Mouse (Mus musculus) hindbrain, embryonic 11.5 days (tissue): ENCODE data around the gene Nav1. TPM values are rescaled to one million over a fixed set of nuclear protein-coding genes. Genes with fewer than 3 reads are reported as not detected.

Source experiments
- ATAC-seq: fragments of 200-750 bp; cut with Nextera tagmentation; 2 replicates; pipeline ENCODE4 v1.8.0; 2017; ENCODE audit warnings: mild to moderate bottlenecking, moderate TSS enrichment, moderate library complexity; ENCODE audit not compliant: low FRiP score
- DNase-seq: peaks from one replicate; pipeline ENCODE4 v3.0.0-alpha.2; 2015; ENCODE audit warnings: low spot score
- H3K27ac ChIP-seq: fragments of 300-500 bp; sonication (generic); 2 replicates; pipeline ENCODE4 v1.5.1; 2014; ENCODE audit warnings: mild to moderate bottlenecking, low read depth, low read length
- H3K27me3 ChIP-seq: fragments of 300-500 bp; sonication (generic); 2 replicates; pipeline ENCODE4 v1.6.1; 2014; ENCODE audit warnings: mild to moderate bottlenecking, low read length, moderate library complexity, mixed read lengths; ENCODE audit not compliant: control insufficient read depth, insufficient read depth
- H3K36me3 ChIP-seq: fragments of 300-500 bp; sonication (generic); 2 replicates; pipeline ENCODE4 v1.6.1; 2014; ENCODE audit warnings: mild to moderate bottlenecking, low read length, moderate library complexity, mixed read lengths; ENCODE audit not compliant: control insufficient read depth, insufficient read depth
- H3K4me1 ChIP-seq: fragments of 300-500 bp; sonication (generic); replicated peaks from 2 replicates; pipeline ENCODE4 v1.6.1; 2014; ENCODE audit warnings: low read length, mixed read lengths; ENCODE audit not compliant: control insufficient read depth, insufficient read depth
- H3K4me2 ChIP-seq: fragments of 300-500 bp; sonication (generic); replicated peaks from 2 replicates; pipeline ENCODE4 v1.6.1; 2014; ENCODE audit warnings: mild to moderate bottlenecking, low read depth, low read length
- H3K4me3 ChIP-seq: fragments of 300-500 bp; sonication (generic); 2 replicates; pipeline ENCODE4 v1.5.1; 2014; ENCODE audit warnings: low read depth, low read length
- H3K9ac ChIP-seq: fragments of 300-500 bp; sonication (generic); 2 replicates; pipeline ENCODE4 v1.6.1; 2014; ENCODE audit warnings: low read depth, low read length
- H3K9me3 ChIP-seq: fragments of 300-500 bp; sonication (generic); 2 replicates; pipeline ENCODE4 v1.6.1; 2016; ENCODE audit warnings: low read length; ENCODE audit not compliant: control insufficient read depth
- WGBS: fragments of 180-500 bp; shearing (Covaris S2); extraction: QIAGEN DNeasy Blood & Tissue Kit; methylation state at CpG from one replicate; pipeline ENCODE4 v1.1.7; 2014; 5-methylcytosine and 5-hydroxymethylcytosine counted together
- polyA plus RNA-seq: library from polyadenylated mRNA; unstranded; fragments of >200 nt; fragmentation: Nextera tagmentation; extraction: Ambion mirVana; gene quantifications from 2 replicates; pipeline ENCODE4 v1.2.1, GENCODE M21; 2014

Nav1 gene
- polyA plus RNA-seq, 1 experiment from 2014 or later: 21.0 TPM

- peaks cover 25% of the 10 kb centered on the region for H3K36me3 ChIP-seq
- ATAC-seq: no peak
- H3K9me3 ChIP-seq: no peaks in the 10 kb centered on the region
Measured at GRCm38 (mm10) chr1:135413996-135414395, 193.1 kb downstream of the Nav1 start.

GRCm38 (mm10) chr1:135412130-135412529, 195.0 kb downstream of the Nav1 start:
- Histone ChIP-seq H3K36me3 (peaks cover 27% of the 10 kb centered on the region), H3K27ac (no peak overlapping the region), H3K4me1 (no peaks in the 10 kb centered on the region), H3K4me3 (no peak overlapping the region), H3K27me3 (no peaks in the 10 kb centered on the region), H3K9me3 (no peaks in the 10 kb centered on the region), H3K4me2 (no peak overlapping the region), H3K9ac (no peak overlapping the region)
- ATAC-seq (no peak), DNase-seq (no peak)
- 97% methylated on average over 4 of the region's 4 CpGs for WGBS

More at GRCm38 (mm10) chr1:135413996-135414395, 193.1 kb downstream of the Nav1 start:
- DNase-seq: no peak
- no peak overlapping the region for H3K27ac ChIP-seq
- no peak overlapping the region for H3K4me2 ChIP-seq
- H3K9ac ChIP-seq: no peak overlapping the region
- no peaks in the 10 kb centered on the region for H3K4me1 ChIP-seq
- no peaks in the 10 kb centered on the region for H3K27me3 ChIP-seq
- no peak overlapping the region for H3K4me3 ChIP-seq

- no peak overlapping the region for H3K4me2 ChIP-seq
- H3K27ac ChIP-seq: no peak overlapping the region
- H3K4me3 ChIP-seq: no peak overlapping the region
- no peak for DNase-seq
- H3K27me3 ChIP-seq: no peaks in the 10 kb centered on the region
- H3K36me3 ChIP-seq: peaks cover 33% of the 10 kb centered on the region
- no peak for ATAC-seq
- no peaks in the 10 kb centered on the region for H3K4me1 ChIP-seq
- H3K9me3 ChIP-seq: no peaks in the 10 kb centered on the region
- H3K9ac ChIP-seq: no peak overlapping the region
- WGBS: 94% methylated on average over 2 of the region's 2 CpGs
Measured at GRCm38 (mm10) chr1:135410967-135411366, 196.1 kb downstream of the Nav1 start.

GRCm38 (mm10) chr1:135408973-135409372, 198.1 kb downstream of the Nav1 start:
- Histone ChIP-seq H3K4me3 (no peak overlapping the region), H3K36me3 (peaks cover 37% of the 10 kb centered on the region), H3K9me3 (no peaks in the 10 kb centered on the region), H3K4me1 (no peaks in the 10 kb centered on the region), H3K4me2 (no peak overlapping the region), H3K27ac (no peak overlapping the region), H3K27me3 (no peaks in the 10 kb centered on the region), H3K9ac (no peak overlapping the region)
- WGBS: 94% methylated on average over 4 of the region's 4 CpGs
- no peak for DNase-seq
- ATAC-seq: no peak

- Histone ChIP-seq H3K27me3 (no peaks in the 10 kb centered on the region), H3K4me2 (no peak overlapping the region), H3K36me3 (peaks cover 36% of the 10 kb centered on the region), H3K4me3 (no peak overlapping the region), H3K9ac (no peak overlapping the region), H3K27ac (no peak overlapping the region), H3K9me3 (no peaks in the 10 kb centered on the region), H3K4me1 (no peaks in the 10 kb centered on the region)
- DNase-seq: no peak
- WGBS: 87% methylated on average over 7 of the region's 7 CpGs
- no peak for ATAC-seq
Measured at GRCm38 (mm10) chr1:135405356-135405755, 201.7 kb downstream of the Nav1 start.

- H3K4me1 ChIP-seq: no peaks in the 10 kb centered on the region
Measured at GRCm38 (mm10) chr1:135401452-135402110, 205.5 kb downstream of the Nav1 start.

GRCm38 (mm10) chr1:135399466-135399865, 207.6 kb downstream of the Nav1 start:
- Histone ChIP-seq H3K27me3 (no peaks in the 10 kb centered on the region), H3K4me1 (no peaks in the 10 kb centered on the region), H3K9me3 (no peaks in the 10 kb centered on the region), H3K4me3 (no peak overlapping the region), H3K4me2 (no peak overlapping the region), H3K27ac (no peak overlapping the region), H3K9ac (no peak overlapping the region), H3K36me3 (peaks cover 17% of the 10 kb centered on the region; the same call in 1 of the 2 replicates)
- ATAC-seq (no peak), DNase-seq (no peak)
- 97% methylated on average over 5 of the region's 5 CpGs for WGBS

More at GRCm38 (mm10) chr1:135401452-135402110, 205.5 kb downstream of the Nav1 start:
- H3K9me3 ChIP-seq: no peaks in the 10 kb centered on the region
- no peak for DNase-seq
- H3K27me3 ChIP-seq: no peaks in the 10 kb centered on the region
- no peak overlapping the region for H3K4me3 ChIP-seq
- WGBS: 93% methylated on average over 3 of the region's 3 CpGs
- no peak overlapping the region for H3K27ac ChIP-seq
- H3K4me2 ChIP-seq: no peak overlapping the region
- ATAC-seq: no peak
- no peak overlapping the region for H3K9ac ChIP-seq
- peaks cover 27% of the 10 kb centered on the region for H3K36me3 ChIP-seq

- H3K36me3 ChIP-seq: peaks cover 31% of the 10 kb centered on the region; the same call in 1 of the 2 replicates
- H3K9ac ChIP-seq: no peak overlapping the region
- H3K9me3 ChIP-seq: no peaks in the 10 kb centered on the region
- H3K27ac ChIP-seq: no peak overlapping the region
- H3K4me1 ChIP-seq: no peaks in the 10 kb centered on the region
- H3K27me3 ChIP-seq: no peaks in the 10 kb centered on the region
- H3K4me2 ChIP-seq: no peak overlapping the region
- 94% methylated on average over 9 of the region's 9 CpGs for WGBS
- ATAC-seq (no peak), DNase-seq (no peak)
- H3K4me3 ChIP-seq: no peak overlapping the region
Measured at GRCm38 (mm10) chr1:135385161-135385560, 221.9 kb downstream of the Nav1 start.
